In genomic region chr6:114076560-114076959, GRCm38 (mm10) we compare ENCODE assay signal across 9 mouse cellular contexts. TPM values are rescaled to one million over a fixed set of nuclear protein-coding genes. Genes with fewer than 3 reads are reported as not detected.
DNase-seq lines count a peak whose midpoint lies in the region; ATAC-seq and TF ChIP-seq lines count a peak whose summit lies in the region.
"Had no signal": no experiment of that assay in that cellular context is flagged by ENCODE, and none has a peak within 500 bp of the region (broad histone marks: within the 10 kb centered on the region; RNA-seq: fewer than 3 reads in every experiment).

No protein-coding gene starts in this region.

- TF ChIP-seq RAD21 in CH12.LX (IDR thresholded peaks at IDR 0.05; ENCODE audit: low read depth, low read length), result peak; percentile 43

- H3K27me3 ChIP-seq in forebrain, embryonic 15.5 days, result no peaks in the 10 kb centered on the region
- no peaks in the 10 kb centered on the region; the same call in 1 of the 2 replicates for H3K27me3 ChIP-seq in forebrain, embryonic 12.5 days
- peaks cover 81% of the 10 kb centered on the region for H3K27me3 ChIP-seq in CH12.LX (replicated peaks)
- peaks cover 2% of the 10 kb centered on the region; the same call in 1 of the 2 replicates for H3K27me3 ChIP-seq in kidney, embryonic 15.5 days
- H3K27me3 ChIP-seq: liver, embryonic 15.5 days had no signal

- in situ Hi-C loops in CH12.LX (cut with MboI; ENCODE audit: low pct_ligation_motif_present, low pct_unique_long_range_greater_than_20kb, low sequenced_read_pairs), result loop anchor here (25.0 kb wide), 1 partner anchor 111 kb away; no protein-coding TSS in a partner anchor

- no peak for DNase-seq in CH12.LX (ENCODE audit: extremely low read depth)
- DNase-seq in cerebellum, postnatal 36 days, result peak; percentile 74 to 76
- peak; percentile 21 for DNase-seq in lung, postnatal 10 days
- no peak for DNase-seq in urinary bladder, postnatal 10 days (ENCODE audit: low spot score)
- DNase-seq in gastrocnemius, postnatal 14 days, result no peak

- TF ChIP-seq POLR2A in CH12.LX (IDR thresholded peaks at IDR 0.05; ENCODE audit: low read depth, low read length), result no peak

- H3K4me2 ChIP-seq in forebrain, embryonic 15.5 days (replicated peaks), result no peak overlapping the region
- H3K4me2 ChIP-seq in forebrain, embryonic 12.5 days, result no peak overlapping the region
- no peak overlapping the region for H3K4me2 ChIP-seq in CH12.LX (ENCODE audit: insufficient read depth, low read depth, poor library complexity, severe bottlenecking)
- H3K4me2 ChIP-seq in kidney, embryonic 15.5 days, result no peak overlapping the region
- H3K4me2 ChIP-seq: liver, embryonic 15.5 days had no signal

- H3K9me3 ChIP-seq in forebrain, embryonic 15.5 days, result no peaks in the 10 kb centered on the region
- no peaks in the 10 kb centered on the region for H3K9me3 ChIP-seq in forebrain, embryonic 12.5 days
- H3K9me3 ChIP-seq in CH12.LX (replicated peaks; ENCODE audit: low read length), result no peaks in the 10 kb centered on the region
- no peaks in the 10 kb centered on the region for H3K9me3 ChIP-seq in kidney, embryonic 15.5 days (replicated peaks)
- H3K9me3 ChIP-seq: liver, embryonic 15.5 days had no signal

- intact Hi-C loops in gastrocnemius, postnatal 14 days (cut with DNase I; ENCODE audit: low total_unique reads), result no loop called here

- dilution Hi-C loops in CH12.LX (cut with MboI; ENCODE audit: extremely low pct_ligation_motif_present, extremely low pct_unique_long_range_greater_than_20kb, low sequenced_read_pairs), result no loop called here

- H3K36me3 ChIP-seq in forebrain, embryonic 15.5 days, result no peaks in the 10 kb centered on the region
- H3K36me3 ChIP-seq in forebrain, embryonic 12.5 days (replicated peaks), result no peaks in the 10 kb centered on the region
- H3K36me3 ChIP-seq in CH12.LX (replicated peaks in 1 of 2; ENCODE audit: control insufficient read depth in 1 of 2, insufficient read depth in 1 of 2, low read length in 1 of 2), result no peaks in the 10 kb centered on the region
- no peaks in the 10 kb centered on the region for H3K36me3 ChIP-seq in kidney, embryonic 15.5 days
- H3K36me3 ChIP-seq: liver, embryonic 15.5 days had no signal

- peak; percentile 80 for ATAC-seq in forebrain, embryonic 15.5 days (replicated peaks)
- ATAC-seq in forebrain, embryonic 12.5 days (ENCODE audit: low FRiP score), result no peak
- ATAC-seq in kidney, embryonic 15.5 days (replicated peaks; ENCODE audit: low FRiP score), result 0 out of 2 replicates have a peak, but pooled peaks have one; percentile 22

- no peak overlapping the region for H3K4me3 ChIP-seq in forebrain, embryonic 15.5 days
- no peak overlapping the region for H3K4me3 ChIP-seq in forebrain, embryonic 12.5 days (replicated peaks)
- H3K4me3 ChIP-seq in CH12.LX (replicated peaks in 1 of 3; ENCODE audit: low read depth in 2 of 3, low read length in 2 of 3, poor library complexity in 1 of 3), result no peak overlapping the region
- H3K4me3 ChIP-seq in kidney, embryonic 15.5 days (replicated peaks), result no peak overlapping the region
- H3K4me3 ChIP-seq: liver, embryonic 15.5 days had no signal

- 59% methylated on average over 3 of the region's 3 CpGs for WGBS in forebrain, embryonic 15.5 days
- WGBS in forebrain, embryonic 12.5 days, result 69% methylated on average over 3 of the region's 3 CpGs
- 39% methylated on average over 3 of the region's 3 CpGs for WGBS in kidney, embryonic 15.5 days

- peak in 1 of 2 experiments; percentile 59; a peak in 2 of 4 replicates for TF ChIP-seq CTCF in CH12.LX (conservative IDR thresholded peaks at IDR 0.05 in 1 of 2, IDR thresholded peaks at IDR 0.05 in 1 of 2; ENCODE audit: low read depth in 2 of 2, low read length in 2 of 2)

- H3K4me1 ChIP-seq in forebrain, embryonic 15.5 days, result no peaks in the 10 kb centered on the region
- H3K4me1 ChIP-seq in forebrain, embryonic 12.5 days, result no peaks in the 10 kb centered on the region
- no peaks in the 10 kb centered on the region for H3K4me1 ChIP-seq in CH12.LX (ENCODE audit: control insufficient read depth in 1 of 2, insufficient read depth in 2 of 2)
- no peaks in the 10 kb centered on the region for H3K4me1 ChIP-seq in kidney, embryonic 15.5 days
- H3K4me1 ChIP-seq: liver, embryonic 15.5 days had no signal

- TF ChIP-seq EP300 in CH12.LX (IDR thresholded peaks at IDR 0.05; ENCODE audit: low read length), result no peak

- H3K27ac ChIP-seq in forebrain, embryonic 15.5 days (replicated peaks), result no peak overlapping the region
- no peak overlapping the region for H3K27ac ChIP-seq in forebrain, embryonic 12.5 days
- H3K27ac ChIP-seq in CH12.LX (ENCODE audit: insufficient read depth, low read depth), result no peak overlapping the region
- no peak overlapping the region for H3K27ac ChIP-seq in kidney, embryonic 15.5 days
- H3K27ac ChIP-seq: liver, embryonic 15.5 days had no signal

- no peaks in the 10 kb centered on the region for H3K79me2 ChIP-seq in CH12.LX (replicated peaks; ENCODE audit: control insufficient read depth, extremely low read depth, insufficient read depth, poor library complexity, severe bottlenecking)

- no peak overlapping the region for H3K9ac ChIP-seq in forebrain, embryonic 15.5 days (replicated peaks)
- H3K9ac ChIP-seq in forebrain, embryonic 12.5 days, result no peak overlapping the region
- H3K9ac ChIP-seq in CH12.LX (ENCODE audit: insufficient read depth, low read depth), result no peak overlapping the region
- H3K9ac ChIP-seq in kidney, embryonic 15.5 days, result no peak overlapping the region
- H3K9ac ChIP-seq: liver, embryonic 15.5 days had no signal

TF ChIP-seq in CH12.LX, 34 proteins besides CTCF, POLR2A, EP300 and RAD21:
- peak; percentile 34; the same call in 1 of the 2 replicates for TF ChIP-seq SMC3 (IDR thresholded peaks at IDR 0.05; ENCODE audit: low read depth, low read length)
- no peak for TF ChIP-seq MAX (IDR thresholded peaks at IDR 0.05; ENCODE audit: low read length)

RNA-seq across cellular contexts. Expression of gene Atp2b2, which starts 34.1 kb away (rescaled TPM):
- 26.6 and 28.8 TPM in 2 replicates for polyA plus RNA-seq in forebrain, embryonic 15.5 days (2015; fragmentation: Nextera tagmentation; extraction: Ambion mirVana)
- 8.0 and 8.5 TPM in 2 replicates for polyA plus RNA-seq in forebrain, embryonic 12.5 days (2016; fragmentation: Nextera tagmentation; extraction: Ambion mirVana)
- total RNA-seq in CH12.LX (2012; rRNA removed), result not detected in 2 replicates
- total RNA-seq in CH12.LX (2014; rRNA removed), result not detected in 2 replicates
- not detected in 2 replicates for polyA plus RNA-seq in CH12.LX (2012; ENCODE audit: insufficient read length, low read depth)
- 0.27 and 0.62 TPM in 2 replicates for polyA plus RNA-seq in kidney, embryonic 15.5 days (2015; fragmentation: Nextera tagmentation; extraction: Ambion mirVana)
- total RNA-seq in gastrocnemius, postnatal 14 days (2021), result under 1 TPM; 0.27 to 0.53 TPM

RNA-seq across cellular contexts. Expression of gene Slc6a11, which starts 54.5 kb away (rescaled TPM):
- 10.7 and 16.4 TPM in 2 replicates for polyA plus RNA-seq in forebrain, embryonic 15.5 days (2015; fragmentation: Nextera tagmentation; extraction: Ambion mirVana)
- 1.2 and 1.9 TPM in 2 replicates for polyA plus RNA-seq in forebrain, embryonic 12.5 days (2016; fragmentation: Nextera tagmentation; extraction: Ambion mirVana)
- total RNA-seq in CH12.LX (2012; rRNA removed), result not detected in 2 replicates
- total RNA-seq in CH12.LX (2014; rRNA removed), result not detected in 2 replicates
- not detected in 2 replicates for polyA plus RNA-seq in CH12.LX (2012; ENCODE audit: insufficient read length, low read depth)
- 0.13 and 0.17 TPM in 2 replicates for polyA plus RNA-seq in kidney, embryonic 15.5 days (2015; fragmentation: Nextera tagmentation; extraction: Ambion mirVana)
- under 1 TPM; 0.23 to 0.24 TPM for total RNA-seq in gastrocnemius, postnatal 14 days (2021)

Comparison
In these comparisons a context has a peak if more than half of its experiments do, and no peak if none do; other contexts are left out.
1. DNase-seq: peak in cerebellum, postnatal 36 days (2 of 2) and lung, postnatal 10 days (single experiment); none in CH12.LX (single experiment), urinary bladder, postnatal 10 days (single experiment) and gastrocnemius, postnatal 14 days (single experiment).